Mouse (Mus musculus): Measurements from ENCODE around the gene Kat2a.
A peak's percentile ranks its signal among the peaks of the same experiment; 100 is the strongest.

Kat2a gene

DNA sequence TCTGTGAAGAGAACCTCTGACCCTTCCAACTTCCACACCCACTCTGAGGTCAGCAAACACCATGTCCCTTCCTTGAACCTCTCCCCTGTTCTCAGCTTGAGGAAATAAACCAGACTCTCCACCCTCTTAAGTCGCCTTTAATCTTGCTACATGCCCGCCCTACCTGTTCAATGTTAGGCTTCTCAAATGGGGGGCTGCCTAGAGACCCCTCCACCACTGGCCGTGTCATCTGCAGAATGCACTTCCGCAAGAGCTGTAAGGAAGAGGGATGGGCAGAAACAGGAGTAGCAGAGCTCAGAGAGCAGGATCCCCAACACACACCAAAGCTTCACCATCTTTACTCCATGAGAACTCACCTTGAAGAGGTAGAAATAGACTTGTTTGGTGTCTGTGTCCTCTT lies 1.3 kb downstream of the Kat2a start:
- DNase-seq (ENCODE audit: low read depth, low spot score) = no peak

DNA sequence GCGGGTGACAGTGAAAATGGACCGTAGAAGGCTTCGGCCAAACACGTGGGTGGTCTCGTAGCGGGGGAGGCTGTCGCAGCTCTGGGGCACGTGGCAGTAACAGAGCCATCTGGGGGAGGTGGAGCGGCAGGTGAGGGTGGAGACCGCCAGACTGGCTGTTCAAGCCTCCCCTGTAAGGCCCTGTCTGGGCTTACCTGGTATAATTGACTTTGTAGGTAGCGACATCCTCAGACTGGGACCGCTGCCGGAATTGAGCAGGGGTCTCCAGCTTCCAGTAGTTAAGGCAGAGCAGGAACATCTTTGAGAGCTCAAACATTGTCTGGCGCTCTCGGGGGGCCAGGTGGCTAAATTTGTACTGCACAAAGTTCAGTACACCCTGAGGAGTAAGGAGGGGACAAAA lies 1.7 kb downstream of the Kat2a start:
- no peak for DNase-seq (ENCODE audit: low read depth, low spot score)

DNA sequence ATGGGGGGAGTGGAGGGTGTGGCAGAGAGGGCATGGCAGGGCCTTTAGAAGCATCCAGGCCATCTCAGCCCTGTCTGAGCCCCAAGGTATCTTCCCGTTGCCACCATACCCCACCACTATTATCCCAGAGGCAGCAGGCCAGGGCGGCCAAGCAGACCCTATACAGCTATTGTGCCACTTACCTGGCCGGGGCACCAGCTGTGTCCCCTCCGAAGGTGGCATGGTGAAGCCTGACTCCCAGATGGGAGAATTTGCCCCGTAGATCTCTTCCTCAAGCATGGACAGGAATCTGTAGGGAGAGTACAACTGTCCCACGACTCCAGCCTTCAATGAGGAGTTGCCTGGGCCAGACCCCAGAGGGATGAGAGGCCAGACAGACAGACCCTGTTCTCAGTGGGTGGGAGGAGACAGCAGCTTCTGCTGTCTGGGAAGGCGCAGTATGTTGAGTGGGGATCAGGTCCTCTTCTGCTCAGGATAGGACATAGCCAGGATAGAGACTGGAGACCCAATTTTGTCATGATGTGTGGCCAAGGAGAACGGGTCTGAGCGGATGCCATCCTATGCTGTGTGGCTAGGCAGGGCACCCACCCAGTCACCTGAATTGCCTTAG lies 3.0 kb downstream of the Kat2a start:
- no peak for DNase-seq (ENCODE audit: low read depth, low spot score)

DNA sequence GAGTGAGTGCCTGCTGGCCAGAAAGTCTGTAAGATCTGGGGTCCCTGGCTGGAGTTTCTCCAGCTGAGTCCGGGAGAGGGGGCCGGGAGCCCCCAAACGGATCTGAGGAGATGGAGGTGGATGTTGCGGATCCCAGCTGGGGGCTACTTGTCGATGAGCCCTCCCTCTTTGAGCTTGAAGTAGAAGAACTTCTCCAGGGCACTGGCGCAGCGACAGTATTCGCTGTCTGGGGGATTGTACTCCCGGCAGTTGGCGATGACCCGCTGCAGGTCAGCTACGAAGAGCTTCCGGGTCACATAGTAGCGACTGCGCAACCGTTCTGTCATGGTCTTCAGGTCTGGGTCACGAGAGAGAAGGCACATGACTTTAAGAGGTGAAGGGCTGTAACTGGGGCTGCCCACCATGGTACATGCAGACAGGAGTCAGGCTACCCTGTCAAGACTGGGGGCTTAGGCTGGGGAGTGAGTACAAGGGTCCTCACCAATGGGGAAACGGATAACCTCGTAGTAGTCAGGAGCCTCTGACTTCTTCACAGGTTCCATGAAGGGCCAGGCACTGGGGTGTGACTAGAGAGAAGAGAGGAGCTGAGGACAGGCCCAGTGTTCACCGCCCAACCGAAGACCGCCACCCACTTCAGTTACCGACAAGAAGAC lies 7.0 kb downstream of the Kat2a start:
- DNase-seq (ENCODE audit: low read depth, low spot score) = no peak

DNA sequence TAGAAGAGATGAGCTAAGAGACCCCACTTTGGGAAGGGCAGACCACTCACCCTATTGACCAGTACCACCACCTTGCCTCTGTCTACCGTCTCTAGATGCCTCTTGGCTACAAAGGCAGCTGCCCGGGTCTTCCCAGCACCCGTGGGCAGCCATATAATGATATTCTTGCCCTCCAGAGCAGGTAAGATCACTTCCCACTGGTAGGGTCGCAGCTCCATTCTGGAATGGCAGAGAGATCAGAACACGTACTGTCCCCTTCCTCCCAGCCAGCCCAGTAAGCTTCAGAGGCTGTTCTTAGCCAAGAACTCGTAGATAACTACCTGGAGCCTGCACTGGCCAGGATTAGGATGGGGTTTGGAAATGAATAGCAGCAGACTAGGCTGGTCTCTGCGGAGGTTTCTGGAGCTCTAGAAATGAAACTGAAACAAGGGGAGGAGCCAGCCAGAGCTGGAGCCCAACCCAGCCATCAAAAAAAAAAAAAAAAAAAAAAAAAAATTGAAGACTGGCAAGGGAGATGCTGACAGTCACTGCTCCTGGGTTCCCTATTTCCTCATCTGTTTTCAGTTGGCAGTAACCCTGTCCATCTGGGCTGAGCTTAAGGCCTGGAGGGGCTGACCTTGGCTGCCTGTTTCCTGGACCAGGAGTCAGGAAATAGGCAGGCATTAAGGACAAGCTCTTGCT lies 8.3 kb downstream of the Kat2a start, which contains the start of gene Dhx58:
Gene Dhx58 (minus strand): TSS at position 421 of the 681 bp plus-strand sequence.
- DNase-seq (ENCODE audit: low read depth, low spot score) = peak; percentile 86

DNA sequence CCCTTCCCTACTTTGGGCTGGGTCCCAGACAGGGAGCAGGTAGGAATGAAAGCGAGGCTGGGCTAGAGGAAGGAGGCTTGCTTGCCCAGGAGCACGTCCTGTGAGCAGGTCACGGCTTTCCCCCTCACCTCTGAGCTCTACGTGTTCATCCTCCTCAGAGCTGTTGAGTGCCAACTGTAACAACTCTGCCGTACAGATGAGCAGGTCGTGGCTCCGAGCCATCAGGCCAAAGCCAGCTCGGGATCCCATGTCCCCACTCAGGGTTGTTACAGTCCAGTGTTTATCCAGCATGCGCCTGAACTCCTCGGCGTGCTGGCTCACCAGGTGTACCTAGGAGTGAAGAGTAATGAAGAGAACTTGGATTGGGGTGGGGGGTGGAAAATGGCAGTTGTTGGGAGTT lies 8.9 kb downstream of the Kat2a start:
- no peak for DNase-seq (ENCODE audit: low read depth, low spot score)

DNA sequence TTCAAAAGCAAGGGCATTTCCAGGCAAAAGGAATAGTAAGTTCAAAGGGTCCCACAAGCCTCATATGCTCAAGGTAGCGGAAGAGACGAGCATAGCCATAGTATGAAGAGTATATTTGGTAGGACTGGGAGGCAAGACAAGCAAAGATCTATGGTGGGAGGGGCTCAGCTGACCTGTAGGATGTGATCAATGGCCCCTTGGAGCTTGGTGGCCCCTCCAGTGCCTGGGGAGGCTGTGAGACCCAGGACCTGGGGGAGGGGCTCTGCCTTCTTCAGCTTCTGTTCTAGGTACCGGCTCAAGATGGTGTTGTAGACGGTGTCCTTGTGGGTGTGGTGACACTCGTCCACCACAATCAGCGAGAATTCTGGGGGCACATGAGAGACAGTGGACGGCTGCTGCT lies 9.4 kb downstream of the Kat2a start:
- no peak for DNase-seq (ENCODE audit: low read depth, low spot score)

DNA sequence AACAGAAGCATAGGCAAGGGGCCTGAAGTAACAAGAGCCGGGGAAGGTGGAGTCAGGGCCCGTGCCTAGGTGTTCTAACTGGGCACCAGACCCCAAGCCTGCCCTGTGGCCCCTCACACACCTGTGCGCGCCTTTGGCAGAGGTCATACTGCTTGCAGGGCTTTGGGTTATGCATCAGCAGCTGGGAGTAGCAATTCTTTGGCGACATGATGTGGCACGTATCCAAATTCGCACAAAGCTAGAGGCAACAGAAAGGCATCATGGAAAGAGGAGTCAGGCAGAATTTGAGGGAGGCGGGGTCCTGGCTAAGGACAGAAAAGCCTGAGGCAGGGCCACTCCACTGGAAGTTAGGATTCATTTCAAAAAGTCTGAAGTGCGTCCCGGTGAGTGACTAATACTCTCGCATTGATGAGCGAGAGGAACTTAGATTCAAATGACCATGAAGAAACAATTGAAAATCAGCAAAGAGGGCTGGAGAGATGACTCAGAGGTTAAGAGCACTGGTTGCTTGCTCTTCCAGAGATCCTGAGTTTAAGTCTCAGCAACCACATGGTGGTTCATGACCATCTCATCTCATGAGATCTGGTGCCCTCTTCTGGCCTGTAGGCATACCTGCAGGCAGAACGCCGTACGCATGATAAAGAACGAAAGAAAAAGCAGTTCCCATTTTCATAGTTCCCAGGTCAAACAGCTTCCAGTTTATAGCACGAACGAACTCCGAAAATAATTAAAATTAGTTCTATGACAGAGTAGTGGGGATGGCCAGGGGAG lies 10.0 kb downstream of the Kat2a start:
- peak; percentile 86 for DNase-seq (ENCODE audit: low read depth, low spot score)

DNA sequence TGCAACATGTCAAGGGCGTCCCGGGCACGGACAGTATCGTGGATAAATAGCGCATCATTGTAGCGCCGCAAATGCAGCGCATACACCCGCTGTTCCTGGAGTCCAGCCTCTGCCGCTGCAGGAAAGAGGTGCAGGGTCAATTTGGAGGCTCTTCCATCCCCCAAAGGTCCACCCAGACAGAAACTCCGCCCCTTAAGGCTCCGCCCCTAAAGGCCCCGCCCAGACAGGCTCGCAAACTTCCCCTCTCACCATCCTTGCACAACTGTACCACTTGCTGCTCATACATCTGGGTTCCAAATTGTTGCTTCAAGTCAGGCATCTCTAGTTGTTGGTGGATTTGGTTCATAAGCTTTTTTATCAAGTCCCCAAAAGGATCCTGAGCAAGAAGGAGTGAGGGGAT lies 11.0 kb downstream of the Kat2a start:
- DNase-seq (ENCODE audit: low read depth, low spot score) = no peak

DNA sequence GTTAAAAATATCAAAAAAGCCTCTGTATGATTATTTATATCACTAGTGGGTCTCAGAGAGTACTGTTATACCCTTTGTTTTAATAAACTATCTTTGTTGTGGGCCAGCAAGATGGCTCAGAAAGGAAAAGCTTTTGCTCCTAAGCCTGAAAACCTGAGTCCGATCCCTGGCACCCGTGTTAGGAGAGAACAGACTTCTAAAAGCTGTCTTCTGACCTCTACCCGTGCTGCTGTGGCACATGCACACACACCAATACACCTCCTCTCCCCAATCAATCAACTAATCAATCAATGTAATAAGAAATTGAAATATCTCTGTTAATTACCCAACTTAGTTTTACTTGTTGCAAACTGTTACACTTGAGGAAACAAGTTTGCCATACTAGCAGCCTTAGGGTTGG lies 11.6 kb downstream of the Kat2a start:
- DNase-seq (ENCODE audit: low read depth, low spot score) = no peak

DNA sequence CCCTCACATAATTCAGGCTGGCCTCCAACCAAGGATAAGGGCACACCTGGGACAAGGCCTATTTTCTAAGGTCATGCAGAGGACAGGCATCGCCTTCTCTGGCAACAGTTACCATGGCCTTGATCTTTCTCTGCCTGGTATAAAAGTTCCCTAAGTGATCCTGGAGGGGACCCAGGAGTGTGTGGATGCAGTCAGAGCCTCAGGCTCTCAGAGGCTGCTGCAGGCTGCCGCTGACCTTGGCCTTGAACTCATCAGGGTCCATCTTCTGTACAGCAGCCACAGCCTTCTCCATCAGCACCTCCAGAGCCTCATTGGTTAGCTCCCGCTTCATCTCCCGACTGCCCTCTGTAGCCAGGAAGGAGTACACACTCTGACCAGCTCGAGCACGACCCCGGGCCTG lies 14.3 kb downstream of the Kat2a start:
- no peak for DNase-seq (ENCODE audit: low read depth, low spot score)

DNA sequence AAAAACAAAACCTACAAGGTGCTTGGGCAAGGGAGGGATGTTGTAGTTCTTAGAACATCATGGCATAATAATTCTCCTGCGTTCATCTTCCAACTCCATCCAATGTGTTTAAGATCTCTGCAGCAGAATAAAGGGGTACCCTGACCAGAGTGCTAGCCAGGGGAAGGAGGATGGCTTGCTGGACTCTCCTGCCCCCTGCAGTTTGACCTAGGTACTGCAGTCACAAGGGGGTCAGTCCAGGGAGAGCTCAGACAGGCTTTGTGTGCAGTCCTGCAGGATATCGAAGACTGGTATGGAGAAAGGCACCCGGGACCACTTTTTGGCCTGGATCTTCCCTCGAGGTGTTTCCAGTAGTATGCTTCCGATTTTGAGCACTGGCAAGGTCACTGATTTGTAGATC lies 17.3 kb downstream of the Kat2a start:
- DNase-seq (ENCODE audit: low read depth, low spot score) = no peak

DNA sequence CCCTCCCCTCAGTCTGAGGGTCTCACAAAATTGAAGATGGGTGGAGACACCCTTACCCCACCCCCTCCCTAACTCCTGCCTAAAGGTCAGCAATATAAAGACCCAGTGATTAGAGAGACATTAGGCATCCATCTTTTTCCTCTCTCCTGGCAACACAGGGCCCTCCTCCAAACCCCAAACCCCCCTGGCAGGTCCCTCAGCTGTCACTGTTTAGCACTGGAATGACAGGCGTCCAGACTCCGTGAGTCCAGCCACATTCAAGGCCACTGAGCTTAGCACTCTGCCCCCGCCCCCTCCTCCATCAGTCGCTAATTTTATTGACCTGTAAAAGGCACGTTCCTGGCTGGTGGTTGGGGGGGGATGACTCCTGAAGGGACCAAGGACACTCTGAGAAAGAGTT lies 19.1 kb downstream of the Kat2a start:
- DNase-seq (ENCODE audit: low read depth, low spot score) = no peak

DNA sequence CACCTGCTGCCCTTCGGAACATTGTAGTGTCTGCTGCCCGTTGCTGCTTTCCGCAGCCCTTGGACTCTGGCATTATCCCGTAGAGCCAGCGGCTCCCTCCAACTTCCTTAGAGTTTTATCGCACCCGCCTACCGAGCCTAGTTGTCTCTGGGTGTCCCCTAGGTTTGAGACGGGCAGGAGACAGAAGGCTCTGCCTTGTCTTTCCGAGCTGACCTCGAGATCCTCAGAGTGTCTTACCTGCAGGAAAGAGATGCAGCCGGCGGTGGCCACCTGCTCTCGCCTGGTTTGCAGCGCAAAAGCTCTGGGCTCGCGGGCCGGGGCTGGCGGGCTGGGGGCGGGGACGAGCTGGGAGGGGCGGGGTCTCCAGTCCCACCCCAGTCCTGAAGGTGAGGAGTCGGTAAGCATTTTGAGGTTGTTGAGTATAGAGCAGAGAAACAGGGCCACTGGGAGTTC lies 20.1 kb downstream of the Kat2a start, which contains the start of gene Zfp385c:
Gene Zfp385c (minus strand): TSS at position 292 of the 453 bp plus-strand sequence.
- no peak for DNase-seq (ENCODE audit: low read depth, low spot score)

DNA sequence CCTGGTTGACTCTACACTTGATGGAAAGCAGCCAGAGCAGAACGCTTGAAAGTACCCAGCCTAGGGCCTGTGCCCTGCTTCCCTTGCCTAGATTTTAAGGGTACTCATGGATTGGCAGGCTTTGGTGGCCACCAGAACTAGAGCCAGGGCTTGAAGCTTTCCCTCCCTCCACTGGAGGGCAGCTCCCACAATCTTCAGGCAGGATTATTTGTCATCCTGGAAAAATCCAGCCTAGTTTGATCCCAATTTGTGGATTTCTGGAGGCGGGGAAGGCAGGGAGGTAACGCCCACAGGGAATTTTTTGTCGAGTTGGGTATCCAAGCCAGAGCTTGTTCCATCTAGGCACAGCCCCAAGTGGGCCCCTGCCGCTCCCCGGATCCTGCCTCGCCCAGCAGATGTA lies 21.9 kb downstream of the Kat2a start:
- DNase-seq (ENCODE audit: low read depth, low spot score) = no peak

DNA sequence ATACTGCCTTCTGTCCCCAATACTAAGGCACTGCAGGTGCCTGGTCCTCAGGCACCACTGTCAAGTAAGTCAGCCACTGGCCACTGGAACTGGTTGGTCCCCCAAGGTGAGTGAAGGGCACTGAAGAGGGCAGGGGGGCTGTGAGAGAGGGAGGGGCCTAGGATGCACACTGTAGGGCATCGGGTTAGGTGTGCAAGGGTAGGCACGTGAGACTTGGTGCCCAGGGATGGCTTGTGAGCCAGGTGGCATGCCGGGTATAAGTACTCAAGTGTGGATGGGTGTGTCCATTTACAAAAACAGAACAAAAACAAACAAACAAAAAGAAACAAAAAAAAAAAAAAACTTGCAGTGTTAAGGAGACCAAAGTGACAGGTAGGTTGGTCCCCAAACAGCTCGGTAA lies 23.8 kb downstream of the Kat2a start:
- DNase-seq (ENCODE audit: low read depth, low spot score) = no peak

DNA sequence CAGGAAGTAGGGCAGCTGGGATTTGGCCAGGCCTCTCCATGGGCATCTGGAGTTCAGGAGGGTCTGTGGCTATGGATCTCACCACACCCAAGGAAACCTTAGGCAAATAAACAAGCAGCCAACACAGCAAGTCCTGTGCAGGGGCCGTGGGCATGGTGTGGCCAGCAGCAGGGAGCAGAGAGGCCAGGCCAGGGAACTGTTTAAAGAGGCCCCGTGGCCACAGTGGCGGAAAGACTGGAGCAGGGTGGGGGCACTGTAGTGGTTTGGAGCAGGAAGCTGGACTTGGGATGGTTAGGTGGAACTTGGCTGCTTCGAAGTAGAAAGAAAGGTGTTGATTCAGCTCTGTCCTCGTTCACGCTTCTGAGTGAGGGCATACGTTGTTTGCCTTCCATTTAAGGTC lies 25.0 kb downstream of the Kat2a start:
- DNase-seq (ENCODE audit: low read depth, low spot score) = no peak

DNA sequence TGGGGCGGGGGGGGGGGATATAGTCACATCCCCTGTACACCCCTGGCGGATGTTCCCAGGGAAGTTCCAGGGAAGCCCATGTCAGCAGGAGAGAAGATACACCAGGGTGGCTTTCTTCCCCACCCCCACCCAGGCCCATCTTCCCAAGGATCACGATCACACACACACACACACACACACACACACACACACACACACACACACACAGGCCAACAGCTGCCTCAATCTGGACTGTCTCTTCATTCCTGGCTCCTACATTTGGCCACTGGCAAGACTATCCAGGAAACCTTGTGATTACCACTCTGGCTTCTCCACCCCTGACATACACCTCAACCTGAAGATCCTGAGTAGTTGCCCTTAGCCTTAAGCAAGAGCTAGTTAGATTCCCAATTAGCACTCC lies 26.9 kb downstream of the Kat2a start:
- DNase-seq (ENCODE audit: low read depth, low spot score) = no peak

DNA sequence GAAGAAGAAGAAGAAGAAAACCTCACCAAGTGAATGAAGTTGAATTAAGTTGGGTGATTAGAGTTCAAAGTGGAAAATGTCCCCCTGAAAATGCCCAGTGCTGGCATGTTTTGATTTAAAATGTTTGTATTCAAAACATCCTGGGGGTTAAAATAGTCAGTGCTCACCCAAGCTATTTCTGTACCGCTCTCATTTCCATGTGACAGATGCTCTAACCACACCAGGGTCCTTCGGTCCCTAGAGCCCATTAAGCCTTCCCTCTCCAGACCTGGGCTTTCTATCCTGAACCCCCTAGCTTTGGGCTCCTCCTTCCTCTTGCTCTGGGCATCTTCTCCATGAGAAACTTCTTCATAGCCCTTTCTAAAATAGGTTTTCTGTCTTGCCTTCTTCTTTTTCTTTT lies 28.2 kb downstream of the Kat2a start:
- DNase-seq (ENCODE audit: low read depth, low spot score) = no peak

DNA sequence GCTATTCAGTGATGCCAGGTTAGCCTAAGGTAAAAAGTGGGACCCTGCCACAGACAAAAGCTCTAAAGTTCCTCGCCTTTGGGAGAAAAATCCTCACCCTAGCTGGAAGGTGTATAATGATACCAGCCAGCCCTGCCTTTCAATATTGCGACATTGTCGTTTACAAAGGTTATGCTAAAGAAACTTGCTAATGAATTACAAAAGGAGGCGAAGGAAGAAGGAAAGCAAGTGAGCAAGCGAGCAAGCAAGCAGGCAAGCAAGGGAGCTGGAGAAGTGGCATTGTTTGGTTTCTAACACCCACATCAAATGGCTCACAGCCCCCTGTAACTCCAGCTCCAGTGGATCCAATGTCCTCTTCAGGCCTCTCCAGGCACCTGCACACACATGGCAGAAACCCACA lies 29.7 kb downstream of the Kat2a start:
- no peak for DNase-seq (ENCODE audit: low read depth, low spot score)

DNA sequence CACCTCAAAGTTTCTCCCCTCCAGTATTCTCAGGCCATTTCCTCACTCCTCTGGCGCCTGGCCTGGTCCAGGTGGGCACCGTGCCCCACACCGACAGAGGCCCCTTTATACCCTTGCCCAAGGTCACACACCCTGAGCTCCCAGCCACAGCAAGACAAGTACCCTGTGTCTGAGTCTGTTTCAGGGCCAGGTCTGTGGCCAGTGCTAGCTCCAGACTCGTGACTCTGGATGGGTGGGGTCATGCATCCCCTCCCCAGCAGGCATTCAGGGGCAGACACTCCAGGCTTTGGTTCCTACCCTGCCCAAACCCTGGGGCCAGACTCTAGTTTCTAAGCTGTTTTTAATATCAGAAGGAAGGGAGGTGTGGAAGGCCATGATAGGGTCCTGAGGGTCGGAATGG lies 30.4 kb downstream of the Kat2a start:
- no peak for DNase-seq (ENCODE audit: low read depth, low spot score)

DNA sequence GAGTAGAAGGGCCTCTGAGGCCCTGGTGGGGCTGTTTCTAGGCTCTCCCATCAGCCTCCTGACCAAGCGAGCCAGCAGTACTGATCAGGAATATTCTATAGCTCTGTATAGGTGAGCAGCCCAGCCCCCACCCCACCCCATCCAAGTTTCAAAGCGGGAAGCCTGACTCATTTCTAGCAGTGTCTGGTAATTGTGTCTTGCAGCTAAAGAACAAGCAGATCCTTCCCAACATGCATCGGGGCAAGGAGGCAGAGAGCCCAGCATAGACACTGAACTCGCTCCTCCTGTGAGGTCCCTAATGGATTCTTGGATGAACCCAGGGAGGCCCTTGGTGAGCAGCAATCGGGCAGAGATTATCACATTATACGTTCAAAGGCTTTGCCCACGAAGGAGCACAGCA lies 34.5 kb downstream of the Kat2a start:
- DNase-seq (ENCODE audit: low read depth, low spot score) = no peak
